Mouse (Mus musculus) liver, postnatal 0 days (tissue): ENCODE measurements at regions not wholly inside any gene's neighbourhood (a gene's known extent, or its start where the extent isn't known, plus 50 kb on each side); places are given as distances from the start of the nearest gene placed in this dataset.

Experiments used
- ATAC-seq: fragments of 200-750 bp; cut with Nextera tagmentation; 2 replicates; pipeline ENCODE4 v1.8.0; 2017; ENCODE audit warnings: mild to moderate bottlenecking, moderate library complexity
- DNase-seq: peaks from one replicate; pipeline ENCODE4 v3.0.0-alpha.2; 2016
- H3K27ac ChIP-seq: fragments of 300-500 bp; sonication (generic); 2 replicates; pipeline ENCODE4 v1.5.1; 2014; ENCODE audit warnings: antibody characterized with exemption, moderate library complexity, mild to moderate bottlenecking, low read depth
- H3K27me3 ChIP-seq: fragments of 300-500 bp; sonication (generic); 2 replicates; pipeline ENCODE4 v1.6.1; 2014; ENCODE audit warnings: low read length, control low read depth, mixed read lengths; ENCODE audit not compliant: insufficient read depth
- H3K36me3 ChIP-seq: fragments of 300-500 bp; sonication (generic); replicated peaks from 2 replicates; pipeline ENCODE4 v1.6.1; 2014; ENCODE audit warnings: mild to moderate bottlenecking, control low read depth, low read length, moderate library complexity, mixed read lengths; ENCODE audit not compliant: insufficient read depth
- H3K4me1 ChIP-seq: fragments of 300-500 bp; sonication (generic); 2 replicates; pipeline ENCODE4 v1.6.1; 2014; ENCODE audit warnings: antibody characterized with exemption, mild to moderate bottlenecking, control low read depth; ENCODE audit not compliant: insufficient read depth
- H3K4me2 ChIP-seq: fragments of 300-500 bp; sonication (generic); 2 replicates; pipeline ENCODE4 v1.6.1; 2014; ENCODE audit warnings: low read depth, mild to moderate bottlenecking, low read length, moderate library complexity, mixed read lengths
- H3K4me3 ChIP-seq: fragments of 300-500 bp; sonication (generic); 2 replicates; pipeline ENCODE4 v1.5.1; 2014; ENCODE audit warnings: low read depth, low read length
- H3K9ac ChIP-seq: fragments of 300-500 bp; sonication (generic); replicated peaks from 2 replicates; pipeline ENCODE4 v1.6.1; 2014; ENCODE audit warnings: mild to moderate bottlenecking, moderate library complexity
- H3K9me3 ChIP-seq: fragments of 300-500 bp; sonication (generic); 2 replicates; pipeline ENCODE4 v1.6.1; 2016; ENCODE audit warnings: mild to moderate bottlenecking, control low read depth, low read length, mixed read lengths
- CTCF ChIP-seq: sonication (generic); IDR thresholded peaks from 2 replicates; pipeline ENCODE4 v1.5.1; 2016; ENCODE audit warnings: antibody characterized with exemption, low read depth
- EP300 ChIP-seq: IDR thresholded peaks from 2 replicates; pipeline ENCODE4 v1.6.1; 2016; ENCODE audit warnings: antibody characterized with exemption, low read depth, mild to moderate bottlenecking
- WGBS: fragments of 180-500 bp; shearing (Covaris S2); extraction: QIAGEN DNeasy Blood & Tissue Kit; methylation state at CpG from one replicate; pipeline ENCODE4 v1.1.7; 2014; ENCODE audit not compliant: insufficient replicate concordance; 5-methylcytosine and 5-hydroxymethylcytosine counted together

DNA sequence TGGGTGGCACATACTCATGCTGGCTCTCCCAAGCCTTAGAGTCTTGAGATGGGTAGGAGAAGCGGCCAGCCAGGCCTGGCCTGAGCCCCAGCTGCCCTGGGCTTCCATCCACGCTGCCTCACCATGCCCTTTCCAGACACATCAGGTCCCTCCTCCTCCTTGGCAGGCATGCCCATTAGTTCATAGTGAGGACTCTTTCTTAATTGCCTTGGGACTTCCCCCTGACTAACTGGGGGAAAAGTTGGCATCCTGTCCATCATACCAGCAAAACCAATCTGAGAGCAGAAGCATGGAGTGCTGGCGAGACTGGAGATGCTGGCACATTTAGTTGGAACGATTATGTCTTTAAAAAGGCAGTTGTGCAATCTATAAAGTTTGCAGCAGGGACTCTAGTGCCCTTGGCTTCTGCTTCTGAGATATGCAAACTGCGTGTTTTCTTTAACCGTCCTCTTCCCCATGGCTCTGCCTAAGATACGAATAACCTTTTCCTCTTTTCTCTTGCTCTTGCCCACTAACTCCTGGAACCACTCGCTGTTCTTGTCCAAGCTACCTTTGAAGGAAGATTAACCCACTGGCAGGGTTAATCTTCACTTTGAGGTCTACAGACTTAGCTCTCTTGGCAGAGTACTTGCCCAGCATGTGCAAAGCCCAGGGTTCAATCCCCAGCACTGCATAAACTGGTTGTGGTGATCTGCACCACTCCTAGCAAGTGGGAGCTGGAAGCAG lies 62.2 kb upstream of the Tle3 start:
- ATAC-seq (no peak), DNase-seq (no peak)
- no peak overlapping the region for H3K9ac ChIP-seq
- WGBS: 57% methylated on average over 8 of the region's 8 CpGs
- peaks cover 3% of the 10 kb centered on the region; the same call in 1 of the 2 replicates for H3K9me3 ChIP-seq
- H3K36me3 ChIP-seq: no peaks in the 10 kb centered on the region
- H3K4me3 ChIP-seq: no peak overlapping the region
- TF ChIP-seq CTCF (no peak), EP300 (no peak; the same call in 1 of the 2 replicates)
- H3K27me3 ChIP-seq: 0 out of 2 replicates have a peak, but pooled peaks cover 6% of the 10 kb centered on the region
- H3K4me1 ChIP-seq: peaks cover 7% of the 10 kb centered on the region; the same call in 1 of the 2 replicates
- H3K4me2 ChIP-seq: no peak overlapping the region
- H3K27ac ChIP-seq: no peak overlapping the region

DNA sequence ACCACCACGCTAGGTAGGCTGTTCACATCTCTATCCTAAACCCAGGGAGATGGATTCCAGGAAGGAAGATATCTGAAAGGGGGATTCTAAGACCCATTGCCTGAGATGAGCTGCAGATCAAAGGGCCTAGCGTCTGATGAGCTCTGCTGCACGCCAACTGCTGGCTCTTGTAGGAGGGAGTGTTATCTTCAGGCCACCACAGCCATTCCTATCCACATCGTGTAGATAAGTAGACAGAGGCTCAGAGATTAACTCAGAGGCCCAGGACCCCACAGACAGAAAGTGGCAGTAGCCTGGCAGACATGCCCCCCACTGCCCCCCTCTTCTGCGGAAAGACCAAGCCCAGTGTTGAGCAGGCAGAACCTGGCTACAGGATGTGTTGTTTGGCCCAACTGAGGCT lies 61.6 kb upstream of the Tle3 start:
- H3K9ac ChIP-seq: no peak overlapping the region
- TF ChIP-seq CTCF (no peak), EP300 (no peak)
- WGBS: 31% methylated on average over 5 of the region's 5 CpGs
- no peaks in the 10 kb centered on the region for H3K9me3 ChIP-seq
- DNase-seq (no peak), ATAC-seq (no peak)
- H3K36me3 ChIP-seq: no peaks in the 10 kb centered on the region
- 0 out of 2 replicates have a peak, but pooled peaks cover 6% of the 10 kb centered on the region for H3K27me3 ChIP-seq
- H3K4me1 ChIP-seq: peaks cover 11% of the 10 kb centered on the region
- H3K27ac ChIP-seq: no peak overlapping the region
- no peak overlapping the region for H3K4me2 ChIP-seq
- H3K4me3 ChIP-seq: no peak overlapping the region

DNA sequence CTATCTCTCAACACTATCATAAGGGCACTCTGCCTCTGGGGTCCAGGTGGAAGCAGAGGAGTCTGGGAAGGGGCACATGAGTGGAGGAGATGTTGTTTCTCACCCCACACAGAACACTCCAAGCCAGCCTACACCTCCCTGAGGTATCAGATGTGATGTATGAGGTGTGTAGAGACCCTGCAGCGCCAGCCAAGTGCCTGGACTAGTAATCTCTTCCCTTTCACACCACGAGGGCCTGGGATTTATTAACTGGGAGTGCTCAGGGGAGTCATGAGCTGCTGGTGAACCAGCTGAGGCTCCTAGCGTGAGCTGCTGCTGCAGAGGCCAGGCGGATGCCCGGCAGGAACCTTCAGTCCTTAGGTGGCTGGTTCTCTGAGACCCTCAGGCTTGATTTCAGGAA lies 60.6 kb upstream of the Tle3 start:
- no peak overlapping the region for H3K4me3 ChIP-seq
- 63% methylated on average over 5 of the region's 5 CpGs for WGBS
- H3K4me2 ChIP-seq: no peak overlapping the region
- ATAC-seq (no peak), DNase-seq (no peak)
- peaks cover 13% of the 10 kb centered on the region for H3K4me1 ChIP-seq
- no peak overlapping the region for H3K27ac ChIP-seq
- no peaks in the 10 kb centered on the region for H3K9me3 ChIP-seq
- H3K27me3 ChIP-seq: 0 out of 2 replicates have a peak, but pooled peaks cover 6% of the 10 kb centered on the region
- H3K36me3 ChIP-seq: no peaks in the 10 kb centered on the region
- TF ChIP-seq CTCF: no peak
- no peak for TF ChIP-seq EP300
- no peak overlapping the region for H3K9ac ChIP-seq

DNA sequence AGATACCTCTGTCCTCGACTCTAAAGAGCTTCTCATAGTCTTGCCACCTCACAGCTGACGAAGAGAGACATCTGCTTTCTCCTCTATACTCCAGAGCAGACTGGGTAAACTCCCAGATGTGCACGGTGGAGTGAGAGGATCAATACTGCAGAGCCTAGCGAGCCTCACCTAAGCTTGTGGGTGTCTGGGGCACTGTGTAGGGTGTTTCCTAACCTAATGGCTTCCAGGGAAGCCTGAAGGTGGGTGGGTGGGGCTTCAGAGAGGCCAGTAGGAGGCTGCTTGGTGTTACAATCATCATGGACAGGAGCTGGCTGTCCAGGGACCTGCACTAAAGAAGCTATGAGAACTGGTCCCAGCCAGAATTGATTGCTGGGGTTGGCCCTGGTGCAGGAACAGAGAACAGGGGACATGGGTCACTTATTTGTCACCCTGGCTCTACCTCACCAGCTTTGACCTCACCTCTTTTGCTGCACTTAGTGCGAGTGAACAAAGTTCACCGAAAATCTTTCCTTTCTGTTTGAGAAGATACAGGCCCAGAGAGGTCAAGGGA lies 57.5 kb upstream of the Tle3 start:
- Histone ChIP-seq H3K4me3 (no peak overlapping the region), H3K4me1 (peaks cover 13% of the 10 kb centered on the region), H3K9me3 (no peaks in the 10 kb centered on the region), H3K27ac (peak overlapping the region; percentile 66), H3K4me2 (no peak overlapping the region), H3K9ac (no peak overlapping the region), H3K27me3 (0 out of 2 replicates have a peak, but pooled peaks cover 6% of the 10 kb centered on the region), H3K36me3 (no peaks in the 10 kb centered on the region)
- peak; percentile 93 for ATAC-seq
- peak; percentile 64 for DNase-seq
- TF ChIP-seq EP300 (peak; percentile 49), CTCF (no peak)
- 47% methylated on average over 6 of the region's 6 CpGs for WGBS

DNA sequence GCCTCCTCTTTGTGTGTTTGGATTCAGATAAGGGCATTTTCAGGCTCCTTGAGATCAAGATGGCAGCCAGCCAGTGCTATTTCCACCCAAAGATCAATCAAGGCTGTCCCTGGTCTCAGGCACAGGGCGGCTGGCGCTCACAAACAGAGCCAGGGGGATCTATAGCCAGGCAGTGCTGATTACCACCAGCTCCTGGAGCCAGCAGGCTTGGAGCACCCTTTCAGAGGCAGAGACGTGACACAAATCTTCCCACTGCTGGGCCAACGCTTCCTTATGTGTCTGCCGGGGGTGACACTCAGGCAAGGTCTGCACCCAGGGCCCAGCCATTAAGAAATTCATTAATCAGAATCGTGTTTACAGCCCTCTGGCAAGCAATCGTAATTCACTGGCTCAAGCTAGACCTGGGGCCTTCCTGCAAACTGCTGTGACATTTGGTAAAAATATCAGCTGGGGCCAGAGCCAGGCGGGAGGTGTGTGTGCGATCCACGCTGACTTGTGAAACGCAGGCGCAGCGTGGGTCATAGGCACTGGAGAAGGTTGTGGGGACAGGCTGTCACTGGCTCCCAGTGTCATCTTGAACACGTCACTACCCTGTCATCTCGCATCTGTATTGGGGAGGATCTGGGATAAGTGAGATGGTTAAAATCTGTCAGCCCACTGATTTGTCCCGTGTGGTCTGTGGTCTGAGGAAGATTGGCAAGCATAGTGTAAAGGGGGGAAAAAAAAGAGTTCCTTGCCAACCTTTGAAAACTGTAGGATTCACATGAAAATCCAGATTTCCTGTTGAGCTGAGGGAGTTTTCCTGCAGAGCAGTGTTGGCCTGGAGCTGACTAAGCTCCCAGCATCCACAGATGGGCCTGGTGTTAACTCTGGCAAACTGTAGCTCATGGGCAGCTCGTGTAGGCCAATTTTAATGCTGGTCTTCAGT lies 56.5 kb upstream of the Tle3 start:
- Histone ChIP-seq H3K9me3 (no peaks in the 10 kb centered on the region), H3K4me2 (no peak overlapping the region), H3K9ac (0 out of 2 replicates have a peak overlapping the region, but pooled peaks have one; percentile 21), H3K36me3 (no peaks in the 10 kb centered on the region), H3K27me3 (0 out of 2 replicates have a peak, but pooled peaks cover 6% of the 10 kb centered on the region), H3K4me1 (peaks cover 13% of the 10 kb centered on the region), H3K4me3 (no peak overlapping the region), H3K27ac (peak overlapping the region; percentile 66; the same call in 1 of the 2 replicates)
- DNase-seq (peak; percentile 41), ATAC-seq (peak; percentile 26)
- TF ChIP-seq CTCF (no peak), EP300 (no peak)
- 57% methylated on average over 17 of the region's 17 CpGs for WGBS

DNA sequence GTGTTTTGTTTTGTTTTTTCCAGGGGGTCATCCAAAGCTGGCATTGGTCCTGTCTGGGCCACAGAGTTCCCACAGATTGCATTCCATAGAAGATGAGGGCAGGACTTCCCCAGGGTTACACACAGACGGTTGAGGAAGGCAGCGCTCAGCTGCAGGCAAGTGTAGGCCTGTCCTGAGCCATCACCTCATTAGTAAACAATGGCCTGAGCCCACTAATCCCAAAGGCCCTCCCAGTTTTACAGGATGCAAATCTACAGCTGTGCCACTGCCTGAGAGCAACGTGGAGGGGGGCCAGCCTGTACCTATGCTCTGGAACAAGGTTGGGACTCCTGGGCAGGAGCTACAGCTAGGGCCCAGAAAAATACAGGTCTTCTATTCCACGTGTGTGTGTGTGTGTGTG lies 55.7 kb upstream of the Tle3 start:
- Histone ChIP-seq H3K27ac (no peak overlapping the region), H3K4me3 (no peak overlapping the region), H3K4me2 (no peak overlapping the region), H3K27me3 (0 out of 2 replicates have a peak, but pooled peaks cover 6% of the 10 kb centered on the region), H3K9ac (no peak overlapping the region), H3K4me1 (peaks cover 13% of the 10 kb centered on the region), H3K9me3 (no peaks in the 10 kb centered on the region), H3K36me3 (no peaks in the 10 kb centered on the region)
- ATAC-seq (no peak), DNase-seq (no peak)
- TF ChIP-seq EP300 (no peak), CTCF (no peak)
- WGBS: 57% methylated on average over 4 of the region's 4 CpGs
